Mouse (Mus musculus) T-helper 2 cell (primary cell): ENCODE measurements at regions not wholly inside any gene's neighbourhood (a gene's known extent, or its start where the extent isn't known, plus 50 kb on each side); places are given as distances from the start of the nearest gene placed in this dataset.

Experiments
- in situ Hi-C: fragments of 300-600 bp; cut with MboI, MseI; formaldehyde crosslinking; loops from one replicate; pipeline ENCODE4 v1.15.1; 2025; ENCODE audit warnings: high pct_unique_total_duplicates

- in situ Hi-C loops = loop anchor here (10.0 kb wide), 1 partner anchor 381 kb away; no protein-coding TSS in a partner anchor
Observed at GRCm38 (mm10) chr1:183853956-183854613, 159.0 kb upstream of the Dusp10 start.

GRCm38 (mm10) chr1:183865111-183865510 lies 148.0 kb upstream of the Dusp10 start:
- in situ Hi-C loops = no loop called here

DNA sequence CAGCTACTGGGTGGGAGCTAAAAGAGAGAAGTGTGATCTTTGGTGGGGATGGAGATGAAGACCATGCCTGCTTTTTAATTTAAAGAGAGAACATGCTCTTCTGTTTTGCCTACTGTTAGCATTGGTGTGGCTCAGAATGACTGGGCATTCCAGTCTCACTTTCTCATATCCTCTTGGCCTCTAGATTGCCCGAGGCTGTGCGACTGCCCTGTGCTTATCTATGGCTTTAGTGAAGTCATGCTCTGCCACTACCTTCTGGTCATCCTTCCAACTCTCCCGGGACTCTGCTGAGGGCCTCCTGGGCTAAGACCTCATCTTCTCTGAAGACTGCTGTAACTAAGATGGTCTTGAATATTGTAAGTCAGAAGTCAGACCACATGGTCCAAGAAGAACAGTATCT lies 147.5 kb upstream of the Dusp10 start:
- in situ Hi-C loops = no loop called here

DNA sequence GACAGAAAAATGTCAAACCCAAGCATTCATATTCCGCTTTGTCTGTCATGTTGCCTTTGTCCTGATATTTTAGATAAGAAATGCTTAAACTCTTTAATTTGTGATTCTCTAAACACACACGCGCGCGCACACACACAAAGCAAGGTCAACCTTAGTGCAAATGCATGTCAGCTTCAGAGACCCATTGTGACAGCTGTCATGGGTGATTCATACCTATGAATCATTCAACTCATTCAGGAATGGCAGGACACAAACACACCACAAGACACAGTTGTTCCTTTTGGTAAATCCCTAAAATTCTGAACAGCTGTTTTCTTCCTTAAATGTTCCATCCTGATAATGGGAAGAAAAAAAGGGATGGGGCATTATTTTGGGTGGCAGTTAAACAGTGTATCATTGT lies 144.1 kb upstream of the Dusp10 start:
- in situ Hi-C loops = no loop called here

- in situ Hi-C loops = no loop called here
Observed at GRCm38 (mm10) chr1:183895936-183896335, 117.2 kb upstream of the Dusp10 start.

DNA sequence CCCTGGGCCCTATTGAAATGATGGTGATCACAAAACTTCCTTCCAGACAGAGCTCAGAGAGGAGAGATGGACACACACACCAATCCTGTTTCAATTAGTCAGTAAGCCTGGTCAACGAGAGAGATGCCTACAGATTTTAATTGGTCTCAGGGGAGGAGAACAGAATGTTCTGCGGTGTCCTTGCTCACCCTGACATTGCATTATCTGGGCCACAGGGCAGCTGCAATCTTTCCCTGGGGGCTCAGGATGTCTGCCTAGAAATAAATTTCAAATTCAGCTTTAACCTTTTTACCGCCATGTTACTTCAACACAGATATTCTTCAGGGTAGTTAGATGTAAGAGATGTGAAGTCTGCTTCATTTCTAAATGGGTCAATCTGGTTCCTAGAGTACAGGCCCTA lies 115.0 kb upstream of the Dusp10 start:
- in situ Hi-C loops = no loop called here

DNA sequence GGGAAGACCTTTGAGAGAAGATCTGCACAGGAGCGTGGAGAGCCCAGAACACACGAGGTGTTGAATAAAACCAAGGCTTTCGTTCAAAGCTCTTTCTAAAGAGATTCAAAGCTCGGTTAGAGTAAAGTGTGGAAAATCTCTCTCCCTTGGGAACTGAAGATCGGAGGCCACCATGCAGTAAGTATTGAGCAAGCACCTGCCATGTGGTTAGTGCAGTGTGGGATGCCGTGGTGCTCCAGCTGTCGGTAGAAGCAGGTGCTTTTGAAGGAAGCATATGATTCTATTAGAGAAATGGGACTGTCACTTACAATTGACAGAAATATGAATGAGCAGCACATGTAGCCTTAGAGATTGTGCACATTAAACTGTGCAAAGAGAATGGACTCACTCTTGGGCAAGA lies 108.5 kb upstream of the Dusp10 start:
- in situ Hi-C loops = no loop called here

DNA sequence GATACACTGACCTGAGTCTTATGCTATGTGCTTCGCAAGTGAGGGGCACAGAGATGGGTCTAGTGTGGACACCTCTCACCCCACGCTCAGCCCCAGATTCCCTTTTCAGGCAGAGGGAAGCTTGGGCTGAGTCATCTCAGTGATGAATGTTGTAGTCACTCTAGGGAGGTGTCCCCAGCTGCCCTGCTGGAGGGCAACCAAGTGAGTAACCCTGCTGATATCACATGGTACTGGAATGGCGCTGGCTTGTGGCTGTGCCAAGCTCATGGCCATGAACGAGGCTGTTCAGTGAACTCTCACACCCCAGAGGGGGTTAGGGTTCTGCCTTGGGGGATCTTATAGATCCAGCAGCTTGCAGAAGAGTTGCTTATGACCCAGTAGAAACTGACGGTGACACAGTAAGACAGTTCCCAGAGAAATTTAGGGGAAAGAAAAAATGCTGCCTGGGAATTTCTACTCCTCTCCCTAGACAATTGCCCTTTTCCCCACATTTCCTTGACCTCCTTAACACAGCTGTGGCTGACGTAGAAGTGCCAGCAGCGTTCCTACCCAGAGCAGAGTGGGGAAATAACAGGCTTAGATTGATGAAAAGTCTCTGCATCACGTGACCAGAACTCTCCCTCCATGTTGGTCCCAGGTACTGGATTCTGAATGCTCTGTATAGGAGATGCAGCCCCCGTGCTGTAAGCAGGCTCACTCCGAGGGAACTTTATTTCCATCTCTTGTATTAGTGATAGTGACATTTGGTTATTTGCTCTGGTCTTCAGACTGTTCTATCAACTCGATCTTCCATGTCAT lies 107.6 kb upstream of the Dusp10 start:
- in situ Hi-C loops = loop anchor here (5.0 kb wide), 1 partner anchor 63 kb away; no protein-coding TSS in a partner anchor

GRCm38 (mm10) chr1:183917656-183918055 lies 95.4 kb upstream of the Dusp10 start:
- in situ Hi-C loops = no loop called here

- in situ Hi-C loops = no loop called here
Observed at GRCm38 (mm10) chr1:183921262-183921661, 91.8 kb upstream of the Dusp10 start.

DNA sequence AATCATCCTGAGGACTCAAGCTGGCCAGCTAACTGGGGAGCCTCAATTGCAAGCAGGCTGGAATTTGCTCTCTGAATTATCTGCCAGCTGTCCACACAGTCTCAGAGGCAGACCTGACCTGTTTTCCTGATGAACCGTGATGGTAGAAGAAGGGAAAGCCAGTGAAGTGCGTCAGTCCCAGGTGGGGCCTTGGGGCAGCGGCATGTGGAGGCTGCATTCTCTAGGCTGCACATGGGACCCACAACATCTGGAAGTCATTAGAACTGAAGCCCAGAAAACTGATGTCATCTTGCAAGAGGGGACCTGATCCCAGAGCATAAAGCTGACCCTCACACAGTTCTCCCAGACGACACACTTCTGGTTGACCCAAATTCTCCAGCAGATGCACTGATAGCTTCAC lies 84.6 kb upstream of the Dusp10 start:
- in situ Hi-C loops = no loop called here

- in situ Hi-C loops = no loop called here
Observed at GRCm38 (mm10) chr1:183930363-183930982, 82.6 kb upstream of the Dusp10 start.

- in situ Hi-C loops = no loop called here
Observed at GRCm38 (mm10) chr1:183931141-183931540, 82.0 kb upstream of the Dusp10 start.

DNA sequence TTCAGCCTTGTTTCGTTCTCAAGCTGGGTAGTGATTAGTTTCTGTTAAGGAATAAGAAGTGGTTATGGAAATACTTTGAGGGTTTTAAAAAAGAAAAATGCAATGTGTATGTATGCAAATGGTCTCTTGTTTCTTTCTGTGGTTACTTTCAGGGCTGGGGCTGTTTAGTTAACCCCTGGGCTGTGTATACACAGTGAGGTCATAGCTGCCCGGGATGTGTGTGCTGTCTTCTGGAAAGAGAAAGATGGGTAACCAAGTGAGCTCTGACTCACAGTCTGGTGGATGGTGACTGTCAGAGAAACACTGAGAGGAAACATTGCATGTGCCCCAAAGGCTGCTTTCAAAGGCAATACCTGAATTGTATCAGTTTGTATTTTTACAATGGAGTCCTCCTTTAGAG lies 79.3 kb upstream of the Dusp10 start:
- in situ Hi-C loops = no loop called here

- in situ Hi-C loops = no loop called here
Observed at GRCm38 (mm10) chr1:183937166-183937565, 75.9 kb upstream of the Dusp10 start.

GRCm38 (mm10) chr1:183938361-183938760 lies 74.7 kb upstream of the Dusp10 start:
- in situ Hi-C loops = no loop called here

- in situ Hi-C loops = no loop called here
Observed at GRCm38 (mm10) chr1:183940706-183941105, 72.4 kb upstream of the Dusp10 start.

DNA sequence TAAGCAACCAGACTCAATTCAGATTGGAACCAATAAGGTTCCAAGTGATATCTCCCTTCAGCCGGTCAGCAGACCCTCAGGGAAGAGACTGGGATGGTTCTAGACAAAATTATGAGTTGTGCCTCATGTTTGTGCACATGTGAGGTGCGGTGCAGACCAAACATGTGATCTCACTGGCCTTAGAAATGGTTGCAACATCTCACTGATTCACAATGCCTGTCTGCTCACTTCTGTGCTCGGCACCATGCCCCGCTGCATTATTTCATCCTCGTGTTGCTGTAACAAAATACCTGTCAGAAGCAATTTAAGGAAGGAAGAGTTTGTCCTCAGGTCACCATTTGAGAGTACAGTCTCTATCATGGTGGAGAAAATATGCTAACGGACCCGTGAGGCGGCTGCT lies 66.9 kb upstream of the Dusp10 start:
- in situ Hi-C loops = no loop called here

- in situ Hi-C loops = no loop called here
Observed at GRCm38 (mm10) chr1:183947066-183947465, 66.0 kb upstream of the Dusp10 start.

GRCm38 (mm10) chr1:183949205-183949604 lies 63.9 kb upstream of the Dusp10 start:
- in situ Hi-C loops = no loop called here

GRCm38 (mm10) chr1:183954086-183954485 lies 59.0 kb upstream of the Dusp10 start:
- in situ Hi-C loops = no loop called here

GRCm38 (mm10) chr1:183956391-183956790 lies 56.7 kb upstream of the Dusp10 start:
- in situ Hi-C loops = no loop called here

DNA sequence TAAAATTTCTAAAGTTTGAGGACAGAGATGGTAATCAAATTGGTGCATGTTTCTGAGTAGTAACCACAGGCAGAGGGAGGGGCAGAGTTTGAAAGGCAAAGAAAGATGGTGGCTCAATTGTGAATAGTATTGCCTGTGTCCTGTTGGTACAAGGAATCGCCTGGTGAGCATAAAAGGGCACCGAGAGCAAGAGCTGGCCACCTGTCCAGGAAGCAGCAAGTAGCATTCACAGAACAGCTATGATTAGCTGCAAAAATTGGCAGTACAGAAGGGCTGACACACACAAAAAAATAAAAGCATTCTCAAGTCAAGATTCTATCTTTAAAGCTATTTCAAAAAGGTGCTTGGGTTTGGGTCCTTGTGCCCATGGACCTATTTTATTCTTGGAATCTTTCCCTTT lies 51.7 kb upstream of the Dusp10 start:
- in situ Hi-C loops = no loop called here
